Mouse (Mus musculus): Measurements from ENCODE around the gene Wdfy3.

DNA sequence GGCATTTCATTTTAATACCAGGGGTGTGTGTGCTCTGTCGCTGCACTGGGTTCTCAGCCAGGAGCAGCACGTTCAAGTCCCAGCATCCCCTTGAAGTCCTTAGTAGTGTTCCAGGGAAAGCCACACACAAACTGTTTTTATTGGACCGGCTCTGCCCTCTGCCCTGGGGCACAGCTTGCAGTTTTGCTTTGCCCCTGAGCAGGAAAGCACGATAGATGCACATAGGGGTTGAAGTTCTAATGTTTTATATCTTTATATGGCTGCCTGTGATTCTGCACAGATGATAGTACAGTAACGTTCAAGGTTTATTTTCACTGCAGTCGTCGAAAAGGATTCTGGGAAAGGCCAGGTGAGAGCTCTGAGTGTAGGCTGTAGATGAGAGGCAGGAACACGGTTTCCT is 239.5 kb downstream of the Wdfy3 start:
- TF ChIP-seq CTCF (IDR thresholded peaks at IDR 0.05; ENCODE audit: insufficient read depth, low read length): no peak
- TF ChIP-seq POLR2A (IDR thresholded peaks at IDR 0.05; ENCODE audit: borderline replicate concordance, extremely low read depth, low read depth, low read length): no peak

Measured in lung, adult 2 months (tissue).